Mouse (Mus musculus) heart, postnatal 0 days (tissue): ENCODE results near the gene Lyrm7. TPM values are rescaled to one million over a fixed set of nuclear protein-coding genes. Genes with fewer than 3 reads are reported as not detected.

Source experiments
- ATAC-seq: fragments of 200-750 bp; cut with Nextera tagmentation; 2 replicates; pipeline ENCODE4 v1.8.0; 2017; ENCODE audit warnings: low read depth, moderate number of reproducible peaks, moderate library complexity; ENCODE audit not compliant: insufficient read depth
- DNase-seq: peaks from one replicate; pipeline ENCODE4 v3.0.0-alpha.2; 2016; ENCODE audit warnings: low spot score
- H3K27ac ChIP-seq: fragments of 300-500 bp; sonication (generic); 2 replicates; pipeline ENCODE4 v1.5.1; 2014; ENCODE audit warnings: low read depth, mild to moderate bottlenecking
- H3K27me3 ChIP-seq: fragments of 300-500 bp; sonication (generic); 2 replicates; pipeline ENCODE4 v1.6.1; 2014; ENCODE audit warnings: low read length, mixed read lengths; ENCODE audit not compliant: control insufficient read depth, insufficient read depth
- H3K36me3 ChIP-seq: fragments of 300-500 bp; sonication (generic); replicated peaks from 2 replicates; pipeline ENCODE4 v1.6.1; 2014; ENCODE audit warnings: low read length, mixed read lengths; ENCODE audit not compliant: control insufficient read depth, insufficient read depth
- H3K4me1 ChIP-seq: fragments of 300-500 bp; sonication (generic); 2 replicates; pipeline ENCODE4 v1.6.1; 2014; ENCODE audit warnings: antibody characterized with exemption; ENCODE audit not compliant: control insufficient read depth, insufficient read depth
- H3K4me2 ChIP-seq: fragments of 300-500 bp; sonication (generic); 2 replicates; pipeline ENCODE4 v1.6.1; 2014; ENCODE audit warnings: low read depth, mild to moderate bottlenecking, low read length, moderate library complexity
- H3K4me3 ChIP-seq: fragments of 300-500 bp; sonication (generic); 2 replicates; pipeline ENCODE4 v1.5.1; 2014; ENCODE audit warnings: low read depth, low read length
- H3K9ac ChIP-seq: fragments of 300-500 bp; sonication (generic); replicated peaks from 2 replicates; pipeline ENCODE4 v1.6.1; 2014; ENCODE audit warnings: low read depth, low read length, mixed read lengths
- H3K9me3 ChIP-seq: fragments of 300-500 bp; sonication (generic); replicated peaks from 2 replicates; pipeline ENCODE4 v1.6.1; 2016; ENCODE audit warnings: low read length; ENCODE audit not compliant: control insufficient read depth
- CTCF ChIP-seq: IDR thresholded peaks from 2 replicates; pipeline ENCODE4 v1.5.1; 2016; ENCODE audit warnings: antibody characterized with exemption, control low read depth, low read depth
- EP300 ChIP-seq: IDR thresholded peaks from 2 replicates; pipeline ENCODE4 v1.6.1; 2016; ENCODE audit warnings: antibody characterized with exemption, low read depth
- WGBS: fragments of 180-500 bp; shearing (Covaris S2); extraction: QIAGEN DNeasy Blood & Tissue Kit; methylation state at CpG from one replicate; pipeline ENCODE4 v1.1.7; 2014; 5-methylcytosine and 5-hydroxymethylcytosine counted together
- polyA plus RNA-seq: library from polyadenylated mRNA; unstranded; fragments of >200 nt; fragmentation: Nextera tagmentation; extraction: Ambion mirVana; gene quantifications from 2 replicates; pipeline ENCODE4 v1.2.1, GENCODE M21; 2015
- total RNA-seq: library from RNA; depleted of rRNA; stranded (reverse); fragments of >200 nt; gene quantifications from 2 replicates; pipeline ENCODE4 v1.2.3, GENCODE M21; 2014; ENCODE audit warnings: low replicate concordance

Gene Lyrm7
- total and polyA plus RNA-seq, 2 experiments from 2014 or later, result 4.5 to 20.2 TPM

DNA sequence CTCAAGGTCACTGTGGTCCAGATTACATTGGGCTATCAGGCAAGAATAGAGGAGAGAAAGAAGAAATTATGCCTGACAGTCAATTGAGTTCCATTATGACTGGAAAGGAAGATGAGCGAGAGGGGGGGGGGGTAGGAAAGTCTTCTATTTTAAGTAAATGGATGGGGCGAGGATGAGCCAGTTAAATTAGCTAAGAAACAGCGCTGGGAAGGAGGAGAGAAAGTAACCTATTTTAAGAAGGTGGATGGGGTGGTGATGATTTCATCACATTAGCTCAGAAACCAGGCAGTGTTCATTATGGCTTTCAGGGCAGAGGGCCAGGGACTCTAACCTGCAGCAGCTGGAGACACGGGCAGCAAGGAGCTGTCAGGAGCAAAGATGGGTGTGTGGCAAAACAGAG lies 37.2 kb downstream of the Lyrm7 start:
- ATAC-seq, result no peak
- H3K9me3 ChIP-seq, result peaks cover 4% of the 10 kb centered on the region; the same call in 1 of the 2 replicates
- TF ChIP-seq CTCF, result no peak
- no peak for TF ChIP-seq EP300
- no peaks in the 10 kb centered on the region for H3K4me1 ChIP-seq
- no peak for DNase-seq
- H3K27me3 ChIP-seq, result no peaks in the 10 kb centered on the region
- H3K27ac ChIP-seq, result no peak overlapping the region
- H3K4me2 ChIP-seq, result no peak overlapping the region
- no peak overlapping the region for H3K9ac ChIP-seq
- 61% methylated on average over 4 of the region's 4 CpGs for WGBS
- H3K36me3 ChIP-seq, result no peaks in the 10 kb centered on the region
- H3K4me3 ChIP-seq, result no peak overlapping the region

GRCm38 (mm10) chr11:54819489-54819888 lies 41.2 kb downstream of the Lyrm7 start:
- H3K27me3 ChIP-seq, result no peaks in the 10 kb centered on the region
- no peak for DNase-seq
- H3K4me1 ChIP-seq, result no peaks in the 10 kb centered on the region
- no peak for ATAC-seq
- no peak overlapping the region for H3K4me3 ChIP-seq
- no peak overlapping the region for H3K9ac ChIP-seq
- H3K27ac ChIP-seq, result no peak overlapping the region
- TF ChIP-seq EP300, result no peak
- no peak for TF ChIP-seq CTCF
- H3K36me3 ChIP-seq, result no peaks in the 10 kb centered on the region
- no peak overlapping the region for H3K4me2 ChIP-seq
- H3K9me3 ChIP-seq, result no peaks in the 10 kb centered on the region
- WGBS, result 78% methylated on average over 7 of the region's 7 CpGs

- WGBS, result 53% methylated on average over 4 of the region's 4 CpGs
- Histone ChIP-seq H3K4me3 (no peak overlapping the region), H3K9me3 (no peaks in the 10 kb centered on the region), H3K27me3 (no peaks in the 10 kb centered on the region), H3K27ac (no peak overlapping the region), H3K4me2 (no peak overlapping the region), H3K9ac (no peak overlapping the region), H3K36me3 (no peaks in the 10 kb centered on the region), H3K4me1 (0 out of 2 replicates have a peak, but pooled peaks cover 3% of the 10 kb centered on the region)
- TF ChIP-seq CTCF, result no peak
- no peak for TF ChIP-seq EP300
- ATAC-seq, result no peak
- DNase-seq, result no peak
Measured at GRCm38 (mm10) chr11:54817449-54817848, 43.3 kb downstream of the Lyrm7 start.

DNA sequence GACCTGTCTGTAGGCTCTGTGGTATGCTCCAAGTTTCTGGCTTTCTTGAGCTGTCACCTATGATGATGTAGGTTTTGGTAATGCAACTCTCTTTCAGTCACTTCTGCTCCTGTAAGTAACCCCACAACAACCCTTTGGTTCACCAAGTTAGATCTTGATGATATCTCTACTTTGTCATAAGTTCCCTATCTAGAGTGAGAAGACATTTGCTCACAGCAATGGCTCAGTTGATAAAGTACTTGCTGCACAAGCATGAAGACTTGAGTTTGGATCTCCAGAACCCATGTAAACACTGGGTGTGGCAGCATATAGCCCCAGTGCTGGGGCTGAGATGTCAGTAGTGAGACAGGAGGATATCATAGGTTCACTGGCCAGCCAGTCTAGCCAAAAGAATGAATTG lies 45.1 kb downstream of the Lyrm7 start:
- Histone ChIP-seq H3K27me3 (no peaks in the 10 kb centered on the region), H3K4me3 (no peak overlapping the region), H3K4me2 (no peak overlapping the region), H3K9ac (no peak overlapping the region), H3K9me3 (no peaks in the 10 kb centered on the region), H3K4me1 (0 out of 2 replicates have a peak, but pooled peaks cover 3% of the 10 kb centered on the region), H3K27ac (no peak overlapping the region), H3K36me3 (no peaks in the 10 kb centered on the region)
- DNase-seq (no peak), ATAC-seq (no peak)
- TF ChIP-seq CTCF (no peak), EP300 (no peak)

GRCm38 (mm10) chr11:54812812-54813516 lies 47.8 kb downstream of the Lyrm7 start:
- H3K4me3 ChIP-seq, result no peak overlapping the region

GRCm38 (mm10) chr11:54812314-54812713 lies 48.4 kb downstream of the Lyrm7 start:
- 0 out of 2 replicates have a peak, but pooled peaks cover 3% of the 10 kb centered on the region for H3K4me1 ChIP-seq

More at GRCm38 (mm10) chr11:54812812-54813516, 47.8 kb downstream of the Lyrm7 start:
- ATAC-seq, result no peak; the same call in 1 of the 2 replicates
- Histone ChIP-seq H3K36me3 (no peaks in the 10 kb centered on the region), H3K27ac (no peak overlapping the region), H3K27me3 (no peaks in the 10 kb centered on the region), H3K9ac (no peak overlapping the region), H3K4me1 (0 out of 2 replicates have a peak, but pooled peaks cover 3% of the 10 kb centered on the region), H3K4me2 (no peak overlapping the region), H3K9me3 (no peaks in the 10 kb centered on the region)
- 55% methylated on average over 8 of the region's 8 CpGs for whole genome bisulfite sequencing
- TF ChIP-seq EP300, result no peak
- no peak for TF ChIP-seq CTCF
- DNase-seq, result peak; percentile 16

More at GRCm38 (mm10) chr11:54812314-54812713, 48.4 kb downstream of the Lyrm7 start:
- Histone ChIP-seq H3K9ac (no peak overlapping the region), H3K4me2 (no peak overlapping the region), H3K9me3 (no peaks in the 10 kb centered on the region), H3K36me3 (no peaks in the 10 kb centered on the region), H3K27me3 (no peaks in the 10 kb centered on the region), H3K27ac (no peak overlapping the region), H3K4me3 (no peak overlapping the region)
- WGBS, result 67% methylated on average over 4 of the region's 4 CpGs
- no peak for ATAC-seq
- DNase-seq, result no peak
- no peak for TF ChIP-seq CTCF
- TF ChIP-seq EP300, result no peak
